Mouse (Mus musculus): ENCODE measurements at regions not wholly inside any gene's neighbourhood (a gene's known extent, or its start where the extent isn't known, plus 50 kb on each side); places are given as distances from the start of the nearest gene placed in this dataset.

- no peak for DNase-seq (ENCODE audit: low read depth, low spot score)
- H3K27ac ChIP-seq (ENCODE audit: control insufficient read depth, low read depth, low read length): no peak overlapping the region
These were observed 192.3 kb upstream of the Mctp2 start for GRCm38 (mm10) chr7:72498562-72499230.

GRCm38 (mm10) chr7:72499788-72500187 is 193.4 kb upstream of the Mctp2 start:
- Histone ChIP-seq H3K4me1 (ENCODE audit: control insufficient read depth in 1 of 2, insufficient read depth in 2 of 2, low read length in 2 of 2) (no peaks in the 10 kb centered on the region), H3K9ac (ENCODE audit: control insufficient read depth, low read depth, low read length, poor library complexity, severe bottlenecking) (no peak overlapping the region), H3K27ac (ENCODE audit: control insufficient read depth, low read depth, low read length) (no peak overlapping the region), H3K9me3 (replicated peaks; ENCODE audit: insufficient read depth, low read length) (no peaks in the 10 kb centered on the region), H3K79me2 (ENCODE audit: control insufficient read depth, insufficient read depth, low read length, poor library complexity) (no peaks in the 10 kb centered on the region), H3K27me3 (ENCODE audit: control insufficient read depth in 1 of 2, insufficient read depth in 2 of 2, low read length in 2 of 2) (no peaks in the 10 kb centered on the region), H3K36me3 (ENCODE audit: control insufficient read depth in 1 of 2, insufficient read depth in 2 of 2, low read length in 2 of 2) (no peaks in the 10 kb centered on the region), H3K4me3 (ENCODE audit: control insufficient read depth in 1 of 2, insufficient read depth in 1 of 2, low read depth in 2 of 2, low read length in 2 of 2) (no peak overlapping the region)
- no peak for DNase-seq (ENCODE audit: low read depth, low spot score)
- no peak for TF ChIP-seq GABPA (IDR thresholded peaks at IDR 0.05; ENCODE audit: low read depth, low read length)
- TF ChIP-seq TBP (IDR thresholded peaks at IDR 0.05; ENCODE audit: low read depth, low read length): no peak
- no peak for TF ChIP-seq RCOR1 (IDR thresholded peaks at IDR 0.05; ENCODE audit: low read depth, low read length)
- TF ChIP-seq MAFK (IDR thresholded peaks at IDR 0.05; ENCODE audit: borderline replicate concordance, low read depth, low read length): no peak

More at GRCm38 (mm10) chr7:72498562-72499230, 192.3 kb upstream of the Mctp2 start:
- H3K79me2 ChIP-seq (ENCODE audit: control insufficient read depth, insufficient read depth, low read length, poor library complexity): no peaks in the 10 kb centered on the region
- no peak overlapping the region for H3K4me3 ChIP-seq (ENCODE audit: control insufficient read depth in 1 of 2, insufficient read depth in 1 of 2, low read depth in 2 of 2, low read length in 2 of 2)
- no peaks in the 10 kb centered on the region for H3K4me1 ChIP-seq (ENCODE audit: control insufficient read depth in 1 of 2, insufficient read depth in 2 of 2, low read length in 2 of 2)
- H3K27me3 ChIP-seq (ENCODE audit: control insufficient read depth in 1 of 2, insufficient read depth in 2 of 2, low read length in 2 of 2): no peaks in the 10 kb centered on the region
- H3K9ac ChIP-seq (ENCODE audit: control insufficient read depth, low read depth, low read length, poor library complexity, severe bottlenecking): no peak overlapping the region
- no peak for TF ChIP-seq ZC3H11A (IDR thresholded peaks at IDR 0.05; ENCODE audit: low read depth, low read length)
- no peak for TF ChIP-seq RCOR1 (IDR thresholded peaks at IDR 0.05; ENCODE audit: low read depth, low read length)
- TF ChIP-seq JUND (IDR thresholded peaks at IDR 0.05; ENCODE audit: low read depth, low read length): no peak
- TF ChIP-seq POLR2A (IDR thresholded peaks at IDR 0.05; ENCODE audit: control insufficient read depth in 1 of 2, insufficient read depth in 1 of 2, low read depth in 1 of 2, low read length in 2 of 2, poor library complexity in 1 of 2): no peak
- TF ChIP-seq GATA1 (IDR thresholded peaks at IDR 0.05; ENCODE audit: low read depth, low read length): no peak
- TF ChIP-seq SIN3A (IDR thresholded peaks at IDR 0.05; ENCODE audit: low read length): no peak
- TF ChIP-seq MXI1 (IDR thresholded peaks at IDR 0.05; ENCODE audit: low read depth, low read length): no peak
- TF ChIP-seq RAD21 (IDR thresholded peaks at IDR 0.05; ENCODE audit: low read depth, low read length): no peak
- TF ChIP-seq UBTF (IDR thresholded peaks at IDR 0.05; ENCODE audit: borderline replicate concordance, insufficient read depth, low read depth, low read length): no peak
- no peak for TF ChIP-seq MEF2A (IDR thresholded peaks at IDR 0.05; ENCODE audit: extremely low read depth, insufficient replicate concordance, low read depth, low read length, poor library complexity, severe bottlenecking)
- no peak for TF ChIP-seq BHLHE40 (IDR thresholded peaks at IDR 0.05; ENCODE audit: borderline replicate concordance, low read depth, low read length)
- no peaks in the 10 kb centered on the region for H3K9me3 ChIP-seq (replicated peaks; ENCODE audit: insufficient read depth, low read length)
- H3K36me3 ChIP-seq (ENCODE audit: control insufficient read depth in 1 of 2, insufficient read depth in 2 of 2, low read length in 2 of 2): no peaks in the 10 kb centered on the region

- H3K27me3 ChIP-seq (ENCODE audit: control insufficient read depth in 1 of 2, insufficient read depth in 2 of 2, low read length in 2 of 2): no peaks in the 10 kb centered on the region
- H3K4me1 ChIP-seq (ENCODE audit: control insufficient read depth in 1 of 2, insufficient read depth in 2 of 2, low read length in 2 of 2): no peaks in the 10 kb centered on the region
- H3K79me2 ChIP-seq (ENCODE audit: control insufficient read depth, insufficient read depth, low read length, poor library complexity): no peaks in the 10 kb centered on the region
- no peak overlapping the region for H3K9ac ChIP-seq (ENCODE audit: control insufficient read depth, low read depth, low read length, poor library complexity, severe bottlenecking)
- no peak overlapping the region for H3K4me3 ChIP-seq (ENCODE audit: control insufficient read depth in 1 of 2, insufficient read depth in 1 of 2, low read depth in 2 of 2, low read length in 2 of 2)
- H3K27ac ChIP-seq (ENCODE audit: control insufficient read depth, low read depth, low read length): no peak overlapping the region
- H3K36me3 ChIP-seq (ENCODE audit: control insufficient read depth in 1 of 2, insufficient read depth in 2 of 2, low read length in 2 of 2): no peaks in the 10 kb centered on the region
- no peak for DNase-seq (ENCODE audit: low read depth, low spot score)
- H3K9me3 ChIP-seq (replicated peaks; ENCODE audit: insufficient read depth, low read length): no peaks in the 10 kb centered on the region
- TF ChIP-seq POLR2AphosphoS2 (IDR thresholded peaks at IDR 0.05; ENCODE audit: low read length) (no peak), GABPA (IDR thresholded peaks at IDR 0.05; ENCODE audit: low read depth, low read length) (no peak), POLR2AphosphoS5 (IDR thresholded peaks at IDR 0.05; ENCODE audit: borderline replicate concordance, low read depth, low read length) (no peak), JUND (IDR thresholded peaks at IDR 0.05; ENCODE audit: low read depth, low read length) (no peak), KAT2A (conservative IDR thresholded peaks at IDR 0.05; ENCODE audit: low read depth, low read length) (no peak), USF2 (IDR thresholded peaks at IDR 0.05; ENCODE audit: borderline replicate concordance in 1 of 2, insufficient read depth in 1 of 2, low read depth in 1 of 2, low read length in 2 of 2) (no peak), ZKSCAN1 (IDR thresholded peaks at IDR 0.05; ENCODE audit: low read depth, low read length) (no peak), POLR2A (IDR thresholded peaks at IDR 0.05; ENCODE audit: control insufficient read depth in 1 of 2, insufficient read depth in 1 of 2, low read depth in 1 of 2, low read length in 2 of 2, poor library complexity in 1 of 2) (no peak), TAL1 (IDR thresholded peaks at IDR 0.05; ENCODE audit: low read length) (no peak), SMC3 (IDR thresholded peaks at IDR 0.05; ENCODE audit: low read depth, low read length) (no peak), USF1 (IDR thresholded peaks at IDR 0.05; ENCODE audit: low read depth, low read length) (no peak), RCOR1 (IDR thresholded peaks at IDR 0.05; ENCODE audit: low read depth, low read length) (no peak), GATA1 (IDR thresholded peaks at IDR 0.05; ENCODE audit: low read depth, low read length) (no peak), ZC3H11A (IDR thresholded peaks at IDR 0.05; ENCODE audit: low read depth, low read length) (no peak), MAZ (IDR thresholded peaks at IDR 0.05; ENCODE audit: low read depth, low read length) (no peak), MEF2A (IDR thresholded peaks at IDR 0.05; ENCODE audit: extremely low read depth, insufficient replicate concordance, low read depth, low read length, poor library complexity, severe bottlenecking) (no peak), MAX (IDR thresholded peaks at IDR 0.05; ENCODE audit: low read length) (no peak)
These were observed 193.8 kb upstream of the Mctp2 start for GRCm38 (mm10) chr7:72500190-72500589.

Measured in MEL (cell line).